Mouse (Mus musculus) liver, embryonic 15.5 days (tissue): ENCODE results near the gene Cep128. TPM values are rescaled to one million over a fixed set of nuclear protein-coding genes. Genes with fewer than 3 reads are reported as not detected.

ENCODE experiments used
- ATAC-seq: fragments of 200-750 bp; cut with Nextera tagmentation; 2 replicates; pipeline ENCODE4 v1.8.0; 2017; ENCODE audit warnings: moderate number of reproducible peaks, mild to moderate bottlenecking, moderate library complexity; ENCODE audit not compliant: insufficient read depth
- H3K27ac ChIP-seq: fragments of 300-500 bp; sonication (generic); replicated peaks from 2 replicates; pipeline ENCODE4 v1.5.1; 2015; ENCODE audit warnings: mild to moderate bottlenecking, inconsistent platforms
- H3K27me3 ChIP-seq: fragments of 300-500 bp; sonication (generic); 2 replicates; pipeline ENCODE4 v1.6.1; 2015; ENCODE audit warnings: mild to moderate bottlenecking, inconsistent platforms
- H3K36me3 ChIP-seq: fragments of 300-500 bp; sonication (generic); replicated peaks from 2 replicates; pipeline ENCODE4 v1.6.1; 2015; ENCODE audit warnings: moderate library complexity, mild to moderate bottlenecking, inconsistent platforms
- H3K4me1 ChIP-seq: fragments of 300-500 bp; sonication (generic); replicated peaks from 2 replicates; pipeline ENCODE4 v1.6.1; 2015; ENCODE audit warnings: inconsistent platforms
- H3K4me2 ChIP-seq: fragments of 300-500 bp; sonication (generic); 2 replicates; pipeline ENCODE4 v1.6.1; 2015; ENCODE audit warnings: moderate library complexity, mild to moderate bottlenecking, inconsistent platforms
- H3K4me3 ChIP-seq: fragments of 300-500 bp; sonication (generic); replicated peaks from 2 replicates; pipeline ENCODE4 v1.5.1; 2015; ENCODE audit warnings: mild to moderate bottlenecking, inconsistent platforms
- H3K9ac ChIP-seq: fragments of 300-500 bp; sonication (generic); 2 replicates; pipeline ENCODE4 v1.6.1; 2015; ENCODE audit warnings: moderate library complexity, mild to moderate bottlenecking, inconsistent platforms
- H3K9me3 ChIP-seq: fragments of 300-500 bp; sonication (generic); replicated peaks from 2 replicates; pipeline ENCODE4 v1.6.1; 2016; ENCODE audit warnings: inconsistent platforms
- WGBS: fragments of 180-500 bp; shearing (Covaris S2); methylation state at CpG from one replicate; pipeline ENCODE4 v1.1.7; 2015; ENCODE audit warnings: mixed read lengths; ENCODE audit not compliant: insufficient replicate concordance; 5-methylcytosine and 5-hydroxymethylcytosine counted together
- polyA plus RNA-seq: library from polyadenylated mRNA; unstranded; fragments of >200 nt; fragmentation: Nextera tagmentation; extraction: Ambion mirVana; gene quantifications from 2 replicates; pipeline ENCODE4 v1.2.1, GENCODE M21; 2015

Cep128 gene
- polyA plus RNA-seq, 1 experiment from 2014 or later, result 8.6 TPM

DNA sequence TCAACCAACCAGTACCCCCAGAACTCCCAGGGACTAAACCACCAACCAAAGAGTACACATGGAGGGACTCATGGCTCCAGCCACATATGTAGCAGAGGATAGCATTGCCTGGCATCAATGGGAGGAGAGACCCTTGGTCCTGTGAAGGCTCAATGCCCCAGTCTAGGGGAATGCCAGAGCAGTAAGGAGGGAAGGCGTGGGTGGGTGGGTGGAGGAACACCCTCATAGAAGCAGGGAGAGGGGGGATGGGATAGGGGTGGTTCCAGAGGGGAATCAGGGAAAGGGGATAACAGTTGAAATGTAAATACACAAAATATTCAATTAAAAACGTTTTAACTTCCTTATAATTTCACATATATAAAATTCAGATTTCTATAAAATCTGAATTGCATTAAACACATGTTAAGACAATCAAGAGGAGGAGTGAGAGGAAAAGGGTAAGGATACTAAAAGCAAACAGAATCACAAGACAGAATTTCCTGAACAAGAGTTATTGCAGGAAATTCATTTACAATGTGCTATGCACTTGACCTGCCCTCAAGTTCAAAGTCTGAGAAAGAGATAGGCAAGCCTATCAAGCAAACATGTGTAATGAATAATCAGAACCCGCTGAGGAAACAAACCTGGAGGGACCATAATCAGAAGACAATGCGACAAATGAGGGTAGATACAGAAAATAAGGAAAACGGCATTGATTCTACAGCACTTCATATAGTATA, 207.2 kb downstream of the Cep128 start:
- Histone ChIP-seq H3K36me3 (no peaks in the 10 kb centered on the region), H3K27me3 (no peaks in the 10 kb centered on the region), H3K27ac (no peak overlapping the region), H3K4me2 (no peak overlapping the region), H3K4me3 (no peak overlapping the region), H3K9me3 (no peaks in the 10 kb centered on the region), H3K4me1 (no peaks in the 10 kb centered on the region), H3K9ac (no peak overlapping the region)
- 63% methylated on average over 5 of the region's 5 CpGs for WGBS
- no peak for ATAC-seq

DNA sequence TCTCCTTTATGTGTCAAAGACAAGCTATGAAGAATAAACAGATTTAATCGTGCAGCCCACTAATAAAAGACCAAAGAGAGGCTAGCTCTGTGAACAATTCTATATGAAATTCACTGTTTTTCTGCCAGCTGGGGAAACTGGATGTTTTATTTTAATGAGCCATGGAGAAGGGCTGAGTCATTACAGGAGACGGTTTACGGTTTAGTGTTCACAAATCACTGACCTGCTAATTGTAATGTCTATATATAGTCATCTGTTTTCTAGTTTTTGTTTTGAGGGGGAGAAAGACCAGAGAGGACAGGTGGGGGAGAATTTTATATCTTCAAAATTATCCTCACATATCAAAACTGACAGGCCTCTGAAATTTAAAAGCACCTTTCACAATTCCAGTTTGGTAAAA, 212.6 kb downstream of the Cep128 start:
- H3K27me3 ChIP-seq, result no peaks in the 10 kb centered on the region
- no peaks in the 10 kb centered on the region for H3K36me3 ChIP-seq
- 77% methylated on average over 3 of the region's 3 CpGs for WGBS
- no peak overlapping the region for H3K4me3 ChIP-seq
- H3K9me3 ChIP-seq, result no peaks in the 10 kb centered on the region
- H3K4me1 ChIP-seq, result no peaks in the 10 kb centered on the region
- no peak overlapping the region for H3K27ac ChIP-seq
- H3K9ac ChIP-seq, result no peak overlapping the region
- no peak for ATAC-seq
- H3K4me2 ChIP-seq, result no peak overlapping the region

DNA sequence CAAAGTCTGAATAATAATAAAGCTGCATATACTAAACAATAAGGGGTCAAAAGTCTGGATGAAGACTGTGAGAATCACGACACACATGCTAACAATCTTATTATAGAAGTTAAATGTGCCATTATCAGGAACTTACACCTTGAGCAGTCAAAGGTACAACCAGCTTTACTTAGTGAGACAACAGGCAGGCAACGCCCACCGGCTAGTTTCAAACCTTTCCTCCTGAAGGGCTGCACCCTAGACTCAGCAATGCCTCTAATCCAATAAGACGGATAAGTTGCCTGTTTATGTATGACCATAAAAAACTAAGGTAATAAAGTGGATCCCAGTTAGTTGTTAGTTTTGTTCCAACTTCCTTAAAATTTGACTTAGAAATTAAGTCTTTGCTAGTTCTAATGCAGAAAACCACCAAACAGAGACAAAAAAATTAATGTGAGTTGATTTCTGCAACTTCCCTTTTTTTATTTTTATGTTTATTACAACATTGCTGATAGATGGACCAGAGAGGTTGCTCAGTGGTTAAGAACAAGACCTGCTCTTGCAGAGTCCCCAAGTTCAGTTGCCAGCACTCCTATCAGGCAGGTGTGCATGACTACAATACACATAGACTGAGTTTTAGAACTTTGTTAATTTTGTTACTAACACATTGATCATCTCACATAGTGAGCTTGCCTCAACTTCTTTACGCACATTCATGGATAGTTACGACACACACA, 223.0 kb downstream of the Cep128 start:
- Histone ChIP-seq H3K4me3 (no peak overlapping the region), H3K9ac (no peak overlapping the region), H3K36me3 (no peaks in the 10 kb centered on the region), H3K27ac (no peak overlapping the region), H3K9me3 (no peaks in the 10 kb centered on the region), H3K27me3 (no peaks in the 10 kb centered on the region), H3K4me2 (no peak overlapping the region), H3K4me1 (no peaks in the 10 kb centered on the region)
- no peak for ATAC-seq
- 69% methylated on average over 6 of the region's 6 CpGs for WGBS

DNA sequence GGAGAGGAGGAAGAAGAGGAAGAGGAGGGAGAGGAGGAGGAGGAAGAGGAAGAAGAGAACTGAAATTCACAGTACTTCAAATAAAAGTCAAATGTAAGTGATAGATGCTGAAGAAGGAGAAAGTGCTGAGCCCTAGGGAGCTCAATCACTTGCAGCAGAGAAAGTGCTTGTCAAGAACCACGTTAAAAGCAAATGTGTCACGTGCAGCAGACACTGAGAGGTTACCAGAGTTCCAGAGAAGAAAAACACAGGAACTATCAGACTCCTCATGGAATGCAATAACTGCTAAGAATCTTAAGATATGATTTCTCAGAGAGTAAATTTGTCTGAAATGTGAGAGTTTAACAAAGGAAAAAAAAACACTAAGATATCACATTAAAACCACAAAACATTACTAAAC, 225.7 kb downstream of the Cep128 start:
- 61% methylated on average over 2 of the region's 2 CpGs for WGBS
- no peaks in the 10 kb centered on the region for H3K36me3 ChIP-seq
- ATAC-seq, result no peak
- H3K4me1 ChIP-seq, result no peaks in the 10 kb centered on the region
- H3K9ac ChIP-seq, result no peak overlapping the region
- H3K4me3 ChIP-seq, result no peak overlapping the region
- no peak overlapping the region for H3K27ac ChIP-seq
- H3K9me3 ChIP-seq, result no peaks in the 10 kb centered on the region
- no peaks in the 10 kb centered on the region for H3K27me3 ChIP-seq
- H3K4me2 ChIP-seq, result no peak overlapping the region

DNA sequence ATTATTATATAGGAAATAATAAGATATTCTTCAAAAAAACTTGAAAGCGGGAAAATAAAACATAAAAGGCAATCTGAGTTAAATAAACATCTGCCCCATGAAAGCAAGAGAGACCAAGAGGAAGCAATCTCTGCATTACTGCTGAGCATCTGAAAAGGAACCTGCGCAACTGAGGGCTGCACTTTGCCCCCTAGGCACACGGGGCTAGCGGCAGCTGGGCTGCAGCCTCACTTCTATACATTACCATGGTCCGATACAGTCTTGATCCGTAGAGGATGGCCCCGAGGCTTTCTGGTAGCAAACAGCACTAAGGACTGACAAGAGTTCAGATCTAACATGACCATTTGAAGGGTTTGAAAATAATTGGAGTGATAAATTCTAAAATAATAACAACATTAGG, 230.2 kb downstream of the Cep128 start:
- Histone ChIP-seq H3K27me3 (no peaks in the 10 kb centered on the region), H3K9ac (no peak overlapping the region), H3K9me3 (no peaks in the 10 kb centered on the region), H3K27ac (no peak overlapping the region), H3K36me3 (no peaks in the 10 kb centered on the region), H3K4me1 (no peaks in the 10 kb centered on the region), H3K4me3 (no peak overlapping the region), H3K4me2 (no peak overlapping the region)
- WGBS, result 78% methylated on average over 7 of the region's 7 CpGs
- no peak for ATAC-seq

DNA sequence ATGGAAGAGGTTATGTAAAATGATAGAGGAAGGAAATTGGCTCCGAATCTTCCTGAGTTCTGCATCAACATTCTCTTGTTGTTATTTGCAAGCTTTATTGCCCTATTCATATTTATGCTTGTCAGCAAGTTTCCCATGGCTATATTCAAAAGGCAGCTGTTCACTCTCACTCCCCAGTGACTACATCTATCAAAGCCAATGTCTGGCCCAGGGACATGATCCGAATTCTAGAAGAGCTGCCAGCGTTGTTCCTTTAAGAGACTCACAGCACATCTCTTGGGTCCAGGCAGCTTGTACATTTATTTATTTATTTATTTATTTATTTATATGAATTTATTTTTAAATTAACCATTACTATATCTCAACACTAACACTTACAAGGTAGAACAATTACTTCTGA, 235.1 kb downstream of the Cep128 start:
- H3K4me2 ChIP-seq, result no peak overlapping the region
- WGBS, result 82% methylated on average over 3 of the region's 3 CpGs
- H3K36me3 ChIP-seq, result no peaks in the 10 kb centered on the region
- H3K9ac ChIP-seq, result no peak overlapping the region
- H3K9me3 ChIP-seq, result no peaks in the 10 kb centered on the region
- no peaks in the 10 kb centered on the region for H3K27me3 ChIP-seq
- H3K4me1 ChIP-seq, result no peaks in the 10 kb centered on the region
- no peak for ATAC-seq
- H3K27ac ChIP-seq, result no peak overlapping the region
- H3K4me3 ChIP-seq, result no peak overlapping the region

DNA sequence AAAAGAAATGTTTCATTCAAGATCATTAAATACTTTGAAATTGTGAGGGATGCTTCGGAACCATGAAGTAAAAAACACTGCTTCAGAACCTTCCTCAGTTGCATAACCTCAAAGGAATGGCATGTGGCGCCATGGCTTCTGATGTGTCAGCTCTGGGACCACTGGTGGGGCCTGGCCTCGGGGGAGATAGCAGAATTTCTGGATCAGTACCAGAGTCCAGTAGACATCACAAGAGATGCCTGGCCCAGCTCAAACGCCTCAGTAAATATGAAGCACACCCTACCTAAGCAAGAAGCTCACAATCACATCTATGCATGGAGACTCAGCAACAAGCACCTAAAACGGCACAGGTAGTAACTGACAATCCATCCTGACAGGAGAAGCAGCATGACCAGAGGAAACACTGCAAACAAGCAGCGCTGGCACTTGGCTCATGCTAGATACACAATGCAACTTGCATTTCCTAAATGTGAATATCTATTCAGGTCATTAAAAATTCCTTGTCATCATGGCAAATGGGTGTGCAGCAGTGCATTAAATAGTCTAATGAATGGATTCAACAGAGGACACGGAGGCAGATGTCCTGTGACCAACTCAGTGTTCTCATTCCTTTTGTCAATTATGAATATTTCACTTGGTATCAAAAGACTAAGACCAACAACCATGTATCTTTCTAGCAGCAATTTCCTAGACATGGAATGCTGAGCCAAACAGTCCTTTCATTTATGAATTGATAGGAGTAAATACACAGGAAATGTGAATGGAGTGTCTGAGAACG, 249.3 kb downstream of the Cep128 start:
- no peak overlapping the region for H3K27ac ChIP-seq
- 72% methylated on average over 8 of the region's 8 CpGs for WGBS
- no peak overlapping the region for H3K4me3 ChIP-seq
- H3K27me3 ChIP-seq, result no peaks in the 10 kb centered on the region
- ATAC-seq, result no peak
- H3K9me3 ChIP-seq, result no peaks in the 10 kb centered on the region
- no peaks in the 10 kb centered on the region for H3K36me3 ChIP-seq
- H3K4me2 ChIP-seq, result no peak overlapping the region
- H3K4me1 ChIP-seq, result no peaks in the 10 kb centered on the region
- H3K9ac ChIP-seq, result no peak overlapping the region

DNA sequence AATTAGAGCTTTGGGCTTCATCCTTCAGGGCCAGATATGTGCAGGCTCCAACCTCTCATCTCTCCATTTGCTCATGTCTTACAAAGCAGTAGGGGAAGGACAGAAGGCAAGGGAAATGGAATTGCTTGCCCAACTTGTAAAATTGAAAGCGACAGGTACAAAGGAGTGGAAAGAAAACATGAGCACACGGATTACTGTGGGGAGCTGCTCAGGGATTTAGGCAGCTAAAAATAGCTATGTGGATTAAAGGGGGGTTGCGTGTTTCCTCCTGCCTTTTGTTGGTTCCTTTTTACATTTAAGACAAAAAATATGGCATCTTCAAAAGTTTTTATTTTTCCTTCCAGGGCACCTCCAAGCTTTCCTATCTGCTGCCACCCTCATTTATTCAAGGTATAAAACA, 269.2 kb downstream of the Cep128 start:
- no peak overlapping the region for H3K27ac ChIP-seq
- H3K4me1 ChIP-seq, result no peaks in the 10 kb centered on the region
- no peaks in the 10 kb centered on the region for H3K27me3 ChIP-seq
- no peaks in the 10 kb centered on the region for H3K36me3 ChIP-seq
- H3K4me2 ChIP-seq, result no peak overlapping the region
- no peaks in the 10 kb centered on the region for H3K9me3 ChIP-seq
- H3K9ac ChIP-seq, result no peak overlapping the region
- no peak overlapping the region for H3K4me3 ChIP-seq
- no peak for ATAC-seq
- WGBS, result 61% methylated on average over 3 of the region's 3 CpGs

DNA sequence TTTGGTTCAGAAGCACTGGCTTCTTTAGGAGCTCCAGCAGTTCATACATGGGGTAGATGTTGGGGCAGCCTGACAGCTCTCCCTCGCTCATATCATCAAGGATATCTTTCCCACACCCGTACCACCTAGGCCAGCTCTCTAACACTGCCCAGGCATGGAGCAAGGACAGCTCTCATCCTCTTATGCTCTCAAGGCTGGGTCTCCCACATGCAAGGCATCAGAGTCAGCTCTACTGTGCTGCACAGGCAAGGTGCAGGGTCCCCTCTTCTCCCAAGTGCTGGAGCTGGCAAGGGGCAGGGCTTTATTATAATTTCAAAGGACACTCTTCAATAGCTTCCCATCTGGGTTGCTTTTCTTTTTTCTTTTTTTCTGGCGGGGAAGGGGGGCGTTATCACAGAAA, 280.9 kb downstream of the Cep128 start:
- WGBS, result 69% methylated on average over 4 of the region's 4 CpGs
- Histone ChIP-seq H3K27me3 (no peaks in the 10 kb centered on the region), H3K4me1 (no peaks in the 10 kb centered on the region), H3K9me3 (no peaks in the 10 kb centered on the region), H3K9ac (no peak overlapping the region), H3K36me3 (no peaks in the 10 kb centered on the region), H3K4me3 (no peak overlapping the region), H3K4me2 (no peak overlapping the region), H3K27ac (no peak overlapping the region)
- ATAC-seq, result no peak

DNA sequence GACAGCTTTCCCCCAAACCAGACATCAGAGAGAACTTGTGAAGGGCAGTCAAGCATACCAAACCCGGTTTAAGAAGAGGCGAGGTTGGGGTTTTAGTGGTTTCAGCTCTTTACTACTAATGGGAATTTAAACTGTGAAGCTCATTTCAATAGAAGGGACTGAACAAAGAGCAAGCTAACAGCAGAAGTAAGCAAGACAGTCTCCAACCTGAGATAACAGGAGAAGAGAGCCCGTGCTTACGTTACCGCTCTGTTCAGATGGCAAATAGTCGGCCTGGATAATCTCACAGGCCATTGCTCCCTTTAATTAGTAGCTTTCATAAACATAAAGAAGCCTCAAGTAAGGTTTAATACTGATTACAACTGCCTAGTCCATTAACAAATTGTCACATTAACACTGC, 286.3 kb downstream of the Cep128 start:
- Histone ChIP-seq H3K9me3 (no peaks in the 10 kb centered on the region), H3K4me2 (no peak overlapping the region), H3K27me3 (no peaks in the 10 kb centered on the region), H3K4me1 (no peaks in the 10 kb centered on the region), H3K9ac (no peak overlapping the region), H3K4me3 (no peak overlapping the region), H3K36me3 (no peaks in the 10 kb centered on the region), H3K27ac (no peak overlapping the region)
- ATAC-seq, result no peak
- WGBS, result 78% methylated on average over 6 of the region's 6 CpGs

DNA sequence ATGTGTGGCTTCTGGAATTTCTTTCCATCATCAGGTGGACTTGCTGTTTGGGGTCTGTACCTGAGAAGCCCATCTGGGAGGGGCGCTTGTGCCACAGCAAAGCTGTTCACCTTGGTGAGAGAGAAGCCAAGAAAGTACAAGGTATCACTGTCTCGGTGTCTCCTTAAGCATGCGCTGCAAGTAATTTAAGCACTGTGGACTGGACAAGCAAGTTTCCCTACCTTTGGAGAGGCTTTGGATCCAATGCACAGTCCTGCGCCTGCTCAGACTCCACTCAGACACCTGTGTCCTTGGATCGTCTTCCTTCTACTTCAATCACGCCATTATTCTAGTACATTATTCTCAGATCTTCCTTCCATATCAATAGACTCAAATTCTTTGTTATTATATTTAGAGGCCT, 288.0 kb downstream of the Cep128 start:
- no peak for ATAC-seq
- Histone ChIP-seq H3K4me1 (no peaks in the 10 kb centered on the region), H3K9ac (no peak overlapping the region), H3K27me3 (no peaks in the 10 kb centered on the region), H3K4me2 (no peak overlapping the region), H3K27ac (no peak overlapping the region), H3K36me3 (no peaks in the 10 kb centered on the region), H3K9me3 (no peaks in the 10 kb centered on the region), H3K4me3 (no peak overlapping the region)
- 85% methylated on average over 6 of the region's 6 CpGs for WGBS
